Mouse (Mus musculus): ENCODE measurements around the gene Ntrk2.

- TF ChIP-seq POLR2A (IDR thresholded peaks at IDR 0.05; ENCODE audit: borderline replicate concordance, extremely low read depth, insufficient read depth, insufficient read length, poor library complexity, severe bottlenecking) (no peak), CTCF (IDR thresholded peaks at IDR 0.05; ENCODE audit: borderline replicate concordance, extremely low read depth, insufficient read depth, insufficient read length) (no peak)
Measured at GRCm38 (mm10) chr13:58912559-58912958, 106.2 kb downstream of the Ntrk2 start.
